Mouse (Mus musculus) mouse embryonic stem cell (cell line): Measurements from ENCODE around the gene Angptl6.

Experiments
- in situ Hi-C, 2 experiments: fragments of 300-500 bp; cut with MboI; formaldehyde crosslinking; loops; 1 replicate in 1 of 2; 3 replicates in 1 of 2; pipeline ENCODE4 v1.14.3; 2019 to 2020; ENCODE audit warnings: low sequenced_read_pairs in 2 of 2, low pct_unique_long_range_greater_than_20kb in 1 of 2, mixed read lengths in 1 of 2; ENCODE audit not compliant: unreplicated experiment in 1 of 2

The Angptl6 gene

GRCm38 (mm10) chr9:20888386-20888765, 8.8 kb upstream of the Angptl6 start:
- in situ Hi-C loops: no loop called here

DNA sequence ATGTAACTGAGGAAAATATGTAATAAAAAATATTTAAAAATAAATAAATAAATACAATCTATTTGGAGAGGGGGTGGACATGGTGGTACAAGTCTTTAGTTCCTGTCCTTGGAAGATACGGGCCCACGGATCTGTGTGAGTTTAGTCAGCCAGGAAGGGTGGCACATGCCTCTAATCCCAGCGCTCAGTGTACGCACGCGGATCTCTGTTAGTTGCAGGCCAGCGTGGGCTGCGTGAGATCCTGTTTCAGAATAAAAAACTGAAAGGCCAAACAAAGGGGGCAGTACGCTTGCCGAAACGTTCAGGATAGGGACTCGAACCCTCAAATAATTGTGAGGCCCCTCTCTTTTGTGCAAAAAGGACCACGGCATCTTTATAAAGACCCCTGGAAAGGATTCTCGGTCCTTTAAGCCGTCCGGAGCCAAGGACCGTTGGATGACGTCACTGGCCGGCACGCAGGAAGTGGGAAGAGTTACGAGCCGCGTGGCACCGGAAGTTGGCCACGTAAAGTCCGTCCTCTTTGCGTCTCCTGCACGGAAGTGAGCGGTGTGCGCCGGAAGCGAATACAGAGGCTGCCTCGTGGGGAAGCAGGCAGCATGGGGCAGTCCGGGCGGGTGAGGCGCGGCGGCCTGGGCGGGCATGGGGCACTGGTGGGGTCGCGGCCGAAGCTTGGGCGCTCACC, 8.3 kb upstream of the Angptl6 start, which contains the start of gene Ppan:
TSS of gene Ppan (plus strand) at position 472 of the 682 bp plus-strand sequence.
- in situ Hi-C loops: no loop called here

DNA sequence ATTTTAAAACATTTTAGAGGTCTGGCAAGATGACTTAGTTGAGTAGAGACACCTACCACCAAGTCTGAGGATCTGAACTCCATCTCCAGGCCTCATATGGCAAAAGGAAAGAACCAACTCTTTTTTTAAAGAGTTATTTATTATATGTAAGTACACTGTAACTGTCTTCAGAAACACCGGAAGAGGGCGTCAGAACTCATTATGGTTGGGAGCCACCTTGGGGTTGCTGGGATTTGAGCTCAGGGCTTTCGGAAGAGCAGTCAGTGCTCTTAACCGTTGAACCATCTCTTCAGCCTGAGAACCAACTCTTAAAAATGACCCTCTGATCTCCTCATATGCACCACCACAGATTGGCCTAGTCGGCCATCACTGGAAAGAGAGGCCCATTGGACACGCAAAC, 7.7 kb upstream of the Angptl6 start:
- in situ Hi-C loops: no loop called here

DNA sequence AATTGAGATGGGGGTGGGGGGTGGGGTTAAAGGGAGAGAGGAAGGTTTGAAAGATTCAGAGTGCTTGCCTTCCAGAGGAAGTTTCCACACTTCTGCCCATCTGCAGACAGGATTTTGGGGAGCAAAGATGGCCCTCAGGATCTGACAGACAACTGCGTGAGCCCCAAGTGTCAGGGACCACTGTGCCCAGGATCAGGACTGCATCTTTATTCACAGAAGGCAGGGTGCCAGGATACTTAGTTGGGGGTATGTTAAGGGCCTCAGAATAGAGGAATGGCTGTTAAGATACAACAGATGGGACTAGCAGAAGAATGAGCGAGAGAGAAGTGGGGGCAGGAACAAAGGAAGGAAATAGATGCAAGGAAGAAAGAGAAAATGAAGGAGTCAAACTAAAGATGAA, 7.0 kb upstream of the Angptl6 start:
- in situ Hi-C loops: no loop called here

DNA sequence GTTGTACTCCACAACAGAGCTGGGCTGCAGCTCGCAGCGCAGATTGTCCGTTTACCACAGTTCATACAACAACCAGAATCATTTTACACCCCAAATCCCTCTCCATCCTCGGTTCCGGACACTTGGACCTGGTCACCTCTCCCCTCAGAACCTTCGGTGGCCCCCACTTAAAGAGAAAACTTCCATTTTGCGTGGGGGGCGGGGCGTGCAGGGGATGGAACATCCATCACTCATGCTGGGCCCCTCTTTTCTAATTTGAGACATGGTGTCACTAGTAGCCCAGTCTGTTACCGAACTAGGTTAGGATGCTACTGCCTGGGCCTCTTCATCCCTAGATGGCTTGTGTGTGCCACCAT, 839 bp downstream of the Angptl6 start:
- in situ Hi-C loops: no loop called here

GRCm38 (mm10) chr9:20878041-20878709, 1.4 kb downstream of the Angptl6 start:
- in situ Hi-C loops: no loop called here

DNA sequence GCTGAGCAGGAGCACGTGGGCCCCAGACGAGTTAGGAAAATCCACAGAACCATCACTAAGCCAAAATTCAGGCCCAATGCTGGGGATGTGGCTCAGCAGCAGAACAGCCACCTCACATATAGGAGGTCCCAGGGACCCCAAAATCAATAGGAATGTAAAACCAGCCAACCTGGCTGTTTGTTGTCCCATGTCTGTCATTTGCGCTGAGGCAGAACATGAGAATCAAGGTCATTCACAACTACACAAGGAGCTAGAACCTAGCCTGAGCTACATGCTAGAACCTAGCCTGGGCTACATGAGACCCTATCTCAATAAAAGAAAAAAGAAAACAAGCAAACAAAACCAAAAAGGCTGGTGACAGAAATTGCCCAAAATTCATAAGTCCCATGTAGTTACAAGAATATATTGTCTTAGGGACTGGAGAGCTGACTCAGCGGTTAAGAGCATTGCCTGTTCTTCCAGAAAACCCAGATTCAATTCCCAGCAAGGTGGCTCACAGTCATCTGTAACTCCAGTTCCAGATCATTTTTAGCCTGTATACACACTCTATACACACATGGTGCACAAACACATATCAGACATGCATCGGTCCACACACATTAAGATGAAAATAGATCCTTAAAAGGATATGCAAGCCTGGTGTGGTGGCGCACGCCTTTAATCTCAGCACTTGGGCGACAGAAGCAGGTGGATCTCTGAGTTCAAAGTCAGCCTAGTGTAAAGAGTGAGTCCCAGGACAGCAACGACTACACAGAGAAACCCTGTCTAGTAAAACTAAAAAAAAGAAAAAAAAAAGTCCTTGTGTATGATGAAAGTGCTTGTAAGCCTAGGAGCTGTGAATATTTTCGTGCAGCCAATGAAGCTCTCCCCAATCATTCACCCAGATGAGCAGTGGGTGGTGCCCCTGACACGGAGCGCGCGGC, 2.1 kb downstream of the Angptl6 start:
- in situ Hi-C loops: no loop called here

DNA sequence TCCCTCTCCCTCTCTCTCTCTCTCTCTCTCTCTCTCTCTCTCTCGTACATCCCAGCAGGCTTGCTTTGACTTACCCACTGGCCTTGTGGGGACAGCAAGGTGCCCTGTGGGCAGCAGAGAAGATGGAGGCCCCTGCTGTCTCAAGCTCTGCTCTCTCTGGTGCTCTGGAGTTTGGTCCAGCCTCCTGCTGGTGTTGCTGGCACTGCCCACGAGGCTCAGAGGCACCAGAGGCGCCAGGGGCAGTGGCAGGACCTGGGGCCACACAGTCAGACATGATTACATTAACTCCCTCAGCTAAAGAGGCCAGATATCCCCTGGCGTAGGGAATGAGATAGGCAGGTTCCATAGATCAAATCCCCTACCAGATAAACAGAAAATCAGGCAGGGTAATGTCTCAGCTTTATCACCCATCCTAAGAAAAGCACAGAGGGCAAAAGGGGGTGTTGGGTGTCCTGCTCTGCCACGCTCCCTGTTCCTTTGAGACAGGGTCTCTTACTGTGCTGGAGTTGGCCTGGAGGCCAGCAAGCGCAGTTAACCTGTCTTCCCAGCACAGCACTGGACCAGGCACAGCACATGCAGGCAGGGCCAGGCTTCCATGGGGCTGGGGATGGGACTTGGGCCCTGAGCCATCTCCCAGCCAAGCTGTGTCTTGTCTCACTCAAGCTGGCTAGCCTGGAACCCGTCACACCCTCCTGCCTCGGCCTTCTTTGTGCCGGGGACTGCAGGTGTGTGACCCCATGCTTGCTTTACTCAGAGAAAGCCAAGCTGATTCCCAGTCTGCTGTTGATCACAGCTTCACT, 3.0 kb downstream of the Angptl6 start:
- in situ Hi-C loops: no loop called here

- in situ Hi-C loops: no loop called here
Measured at GRCm38 (mm10) chr9:20875021-20875790, 4.3 kb downstream of the Angptl6 start.

DNA sequence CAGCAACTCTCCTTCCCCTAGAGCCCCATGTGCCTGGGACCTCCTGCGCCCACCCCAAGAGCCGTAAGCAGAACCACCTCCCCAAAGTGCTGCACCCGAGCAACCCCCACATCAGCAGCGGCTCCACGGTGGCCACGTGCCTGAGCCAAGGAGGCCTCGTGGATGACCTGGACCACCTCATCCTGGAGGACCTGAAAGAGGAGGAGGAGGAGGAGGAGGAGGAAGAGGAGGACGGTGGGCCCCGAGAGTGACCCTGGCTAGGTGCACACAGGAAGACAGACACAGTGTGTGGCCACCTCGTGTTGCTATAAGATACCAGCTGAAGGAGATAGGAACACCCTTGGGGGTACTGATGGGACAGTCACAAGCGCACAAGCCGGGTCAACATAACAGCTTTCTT, 6.0 kb downstream of the Angptl6 start:
- in situ Hi-C loops: no loop called here

- in situ Hi-C loops: no loop called here
Measured at GRCm38 (mm10) chr9:20872991-20873390, 6.5 kb downstream of the Angptl6 start.

DNA sequence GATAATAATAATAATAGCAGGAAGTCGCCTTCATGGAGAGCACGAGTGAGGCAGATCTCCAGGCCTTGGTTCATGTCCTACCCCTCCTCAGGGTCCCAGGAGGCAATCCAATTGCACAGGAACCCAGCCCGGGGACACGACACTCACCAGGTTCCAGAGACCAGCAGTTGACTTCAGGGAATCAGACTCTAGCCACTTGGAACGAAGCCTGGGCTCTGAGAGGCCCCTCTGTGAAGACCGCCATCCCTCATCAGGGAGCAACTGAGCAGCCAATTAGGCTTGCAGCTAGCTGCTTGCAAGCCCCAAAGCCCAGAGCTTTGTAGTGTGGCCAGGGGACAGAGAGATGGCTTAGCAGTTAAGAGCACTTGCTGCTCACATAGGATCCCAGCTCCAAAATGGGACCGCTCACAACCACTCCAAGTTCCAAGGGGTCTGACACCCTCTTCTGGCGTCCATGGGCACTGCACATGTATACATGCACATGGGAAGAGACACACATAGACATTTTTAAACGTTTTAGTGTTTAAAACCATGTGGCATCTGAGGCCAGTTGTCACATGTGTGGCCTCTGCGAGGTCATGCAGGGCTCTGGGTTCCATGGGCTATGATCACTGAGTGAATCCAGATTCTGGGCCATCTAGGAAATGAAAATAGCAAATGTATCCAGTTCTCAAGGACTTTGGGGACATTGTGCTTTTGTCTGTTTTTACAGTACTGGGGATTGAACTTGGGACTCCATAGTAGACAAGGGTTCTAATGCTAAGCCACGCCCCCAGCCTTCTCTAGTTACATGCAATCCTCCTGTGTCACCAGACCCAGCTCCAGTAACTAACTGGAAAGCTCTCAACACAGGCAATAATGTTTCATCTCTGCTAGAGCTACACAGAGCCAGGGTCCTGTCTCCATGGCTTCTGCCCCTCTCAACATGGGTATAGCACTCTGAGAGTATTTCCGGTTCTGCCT, 9.0 kb downstream of the Angptl6 start:
- in situ Hi-C loops: no loop called here

DNA sequence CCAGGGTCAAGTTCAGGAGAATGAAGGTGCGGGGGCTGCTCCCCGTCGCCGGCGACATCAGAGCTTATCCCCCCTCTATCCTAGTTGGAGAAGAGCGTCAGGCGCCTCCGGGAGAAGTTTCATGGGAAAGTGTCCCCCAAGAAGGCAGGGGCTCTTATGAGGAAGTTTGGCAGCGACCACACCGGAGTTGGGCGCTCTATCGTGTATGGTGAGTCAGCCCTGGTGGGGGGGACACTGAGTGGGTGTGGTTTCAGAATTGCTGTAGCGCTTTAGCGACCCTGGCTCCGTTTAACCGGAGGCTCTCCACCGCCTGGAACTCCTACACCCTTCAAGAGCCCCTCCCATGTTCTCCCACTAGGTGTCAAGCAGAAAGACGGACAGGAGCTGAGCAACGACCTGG, 10.3 kb downstream of the Angptl6 start:
- in situ Hi-C loops: no loop called here

GRCm38 (mm10) chr9:20868448-20869001, 11.0 kb downstream of the Angptl6 start, which contains the start of gene A230050P20Rik:
TSS of gene A230050P20Rik (plus strand) at chr9:20868642.
- in situ Hi-C loops: no loop called here

- in situ Hi-C loops: no loop called here
Measured at GRCm38 (mm10) chr9:20866879-20867278, 12.6 kb downstream of the Angptl6 start.

GRCm38 (mm10) chr9:20862225-20862624, 17.3 kb downstream of the Angptl6 start:
- in situ Hi-C loops: no loop called here

GRCm38 (mm10) chr9:20861821-20862220, 17.7 kb downstream of the Angptl6 start:
- in situ Hi-C loops: no loop called here
